Comparison of ENCODE assay signal across 29 mouse cellular contexts in genomic region chr4:87701024-87701423, GRCm38 (mm10).
"Had no signal": no experiment of that assay in that cellular context is flagged by ENCODE, and none has a peak within 500 bp of the region (broad histone marks: within the 10 kb centered on the region; RNA-seq: fewer than 3 reads in every experiment).

No protein-coding gene starts in this region.

- H3K27ac ChIP-seq: embryonic facial prominence, embryonic 10.5 days; embryonic facial prominence, embryonic 12.5 days; embryonic facial prominence, embryonic 13.5 days; embryonic facial prominence, embryonic 15.5 days; forebrain, embryonic 10.5 days; forebrain, embryonic 12.5 days; forebrain, embryonic 13.5 days; forebrain, embryonic 15.5 days; gastrocnemius, adult 2 months; heart, adult 2 months had no signal

- ATAC-seq: forebrain, embryonic 13.5 days; forebrain, embryonic 14.5 days; forebrain, embryonic 15.5 days; forebrain, embryonic 16.5 days; forebrain, postnatal 0 days had no signal

- H3K4me1 ChIP-seq: embryonic facial prominence, embryonic 15.5 days had no signal

- H3K36me3 ChIP-seq: embryonic facial prominence, embryonic 10.5 days; embryonic facial prominence, embryonic 12.5 days; embryonic facial prominence, embryonic 13.5 days; embryonic facial prominence, embryonic 15.5 days; forebrain, embryonic 10.5 days; forebrain, embryonic 12.5 days; forebrain, embryonic 15.5 days had no signal

- H3K27me3 ChIP-seq: embryonic facial prominence, embryonic 13.5 days; forebrain, embryonic 13.5 days; forebrain, embryonic 15.5 days had no signal

- H3K4me2 ChIP-seq: embryonic facial prominence, embryonic 12.5 days; embryonic facial prominence, embryonic 13.5 days; embryonic facial prominence, embryonic 15.5 days; forebrain, embryonic 12.5 days; forebrain, embryonic 13.5 days; forebrain, embryonic 15.5 days had no signal

- DNase-seq: cerebellum, adult 18-20 months; cerebellum, adult 2 months; cerebellum, adult 8-10 months; cerebellum, adult 9-10 months; cerebellum, adult 9-11 months; cerebellum, postnatal 10 days; cerebellum, postnatal 14 days; cerebellum, postnatal 25 days; cerebellum, postnatal 36 days; embryo, embryonic 11 days; forebrain, postnatal 0 days; gastrocnemius, adult 2 months; gastrocnemius, postnatal 10 days; gastrocnemius, postnatal 14 days; gastrocnemius, postnatal 25 days; gastrocnemius, postnatal 36 days; heart, adult 18-20 months; heart, adult 2 months had no signal

- H3K9ac ChIP-seq: embryonic facial prominence, embryonic 12.5 days; embryonic facial prominence, embryonic 13.5 days; embryonic facial prominence, embryonic 15.5 days; forebrain, embryonic 12.5 days; forebrain, embryonic 13.5 days; forebrain, embryonic 15.5 days; forebrain, postnatal 0 days had no signal

- H3K9me3 ChIP-seq: embryonic facial prominence, embryonic 10.5 days; embryonic facial prominence, embryonic 12.5 days; embryonic facial prominence, embryonic 15.5 days; forebrain, embryonic 10.5 days; forebrain, embryonic 13.5 days; forebrain, embryonic 15.5 days had no signal

- H3K4me3 ChIP-seq: embryonic facial prominence, embryonic 10.5 days; embryonic facial prominence, embryonic 12.5 days; embryonic facial prominence, embryonic 13.5 days; embryonic facial prominence, embryonic 15.5 days; erythroblast, embryonic 14.5 days; forebrain, embryonic 10.5 days; forebrain, embryonic 12.5 days; forebrain, embryonic 13.5 days; forebrain, embryonic 15.5 days; gastrocnemius, adult 2 months; heart, adult 2 months had no signal
